Mouse (Mus musculus) forebrain, embryonic 12.5 days (tissue): ENCODE measurements at regions not wholly inside any gene's neighbourhood (a gene's known extent, or its start where the extent isn't known, plus 50 kb on each side); places are given as distances from the start of the nearest gene placed in this dataset.

ENCODE experiments used
- ATAC-seq: fragments of 200-750 bp; cut with Nextera tagmentation; 2 replicates; pipeline ENCODE4 v1.8.0; 2017; ENCODE audit warnings: moderate TSS enrichment; ENCODE audit not compliant: low FRiP score
- H3K27ac ChIP-seq: fragments of 300-500 bp; sonication (generic); 2 replicates; pipeline ENCODE4 v1.5.1; 2016; ENCODE audit warnings: mild to moderate bottlenecking
- H3K27me3 ChIP-seq: fragments of 300-500 bp; sonication (generic); 2 replicates; pipeline ENCODE4 v1.6.1; 2016; ENCODE audit warnings: mild to moderate bottlenecking
- H3K36me3 ChIP-seq: fragments of 300-500 bp; sonication (generic); replicated peaks from 2 replicates; pipeline ENCODE4 v1.6.1; 2016; ENCODE audit warnings: mild to moderate bottlenecking
- H3K4me1 ChIP-seq: fragments of 300-500 bp; sonication (generic); 2 replicates; pipeline ENCODE4 v1.6.1; 2016
- H3K4me2 ChIP-seq: fragments of 300-500 bp; sonication (generic); 2 replicates; pipeline ENCODE4 v1.6.1; 2016; ENCODE audit warnings: mild to moderate bottlenecking, moderate library complexity
- H3K4me3 ChIP-seq: fragments of 300-500 bp; sonication (generic); replicated peaks from 2 replicates; pipeline ENCODE4 v1.5.1; 2016; ENCODE audit warnings: mild to moderate bottlenecking
- H3K9ac ChIP-seq: fragments of 300-500 bp; sonication (generic); 2 replicates; pipeline ENCODE4 v1.6.1; 2016; ENCODE audit warnings: mild to moderate bottlenecking
- H3K9me3 ChIP-seq: fragments of 300-500 bp; sonication (generic); 2 replicates; pipeline ENCODE4 v1.6.1; 2016
- WGBS: fragments of 180-500 bp; shearing (Covaris S2); methylation state at CpG from one replicate; pipeline ENCODE4 v1.1.7; 2016; 5-methylcytosine and 5-hydroxymethylcytosine counted together

DNA sequence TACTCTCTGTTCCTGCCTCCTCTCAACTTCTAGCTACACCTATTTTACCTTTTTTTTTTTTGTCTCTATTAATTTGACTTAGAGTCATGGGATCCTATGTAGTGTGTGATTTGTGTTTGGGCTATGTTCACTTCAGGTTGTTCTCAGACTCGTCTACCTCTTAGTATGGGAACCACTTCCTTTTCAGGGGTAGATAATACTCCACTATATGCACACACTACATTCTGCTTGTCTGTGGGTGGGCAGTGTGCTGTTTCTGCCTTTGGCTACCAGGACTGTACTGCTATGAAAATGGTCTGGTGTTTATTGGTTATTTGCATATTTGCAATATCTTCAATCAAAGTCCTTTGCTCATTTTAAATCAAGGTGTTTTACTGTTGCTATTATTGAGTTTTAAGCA lies 71.6 kb upstream of the Cpm start:
- WGBS: 93% methylated on average over 1 of the region's 1 CpGs
- no peaks in the 10 kb centered on the region for H3K9me3 ChIP-seq
- no peak overlapping the region for H3K4me3 ChIP-seq
- no peaks in the 10 kb centered on the region for H3K36me3 ChIP-seq
- H3K4me1 ChIP-seq: no peaks in the 10 kb centered on the region
- no peak overlapping the region for H3K4me2 ChIP-seq
- H3K9ac ChIP-seq: no peak overlapping the region
- peaks cover 6% of the 10 kb centered on the region; the same call in 1 of the 2 replicates for H3K27me3 ChIP-seq
- H3K27ac ChIP-seq: no peak overlapping the region
- no peak for ATAC-seq

DNA sequence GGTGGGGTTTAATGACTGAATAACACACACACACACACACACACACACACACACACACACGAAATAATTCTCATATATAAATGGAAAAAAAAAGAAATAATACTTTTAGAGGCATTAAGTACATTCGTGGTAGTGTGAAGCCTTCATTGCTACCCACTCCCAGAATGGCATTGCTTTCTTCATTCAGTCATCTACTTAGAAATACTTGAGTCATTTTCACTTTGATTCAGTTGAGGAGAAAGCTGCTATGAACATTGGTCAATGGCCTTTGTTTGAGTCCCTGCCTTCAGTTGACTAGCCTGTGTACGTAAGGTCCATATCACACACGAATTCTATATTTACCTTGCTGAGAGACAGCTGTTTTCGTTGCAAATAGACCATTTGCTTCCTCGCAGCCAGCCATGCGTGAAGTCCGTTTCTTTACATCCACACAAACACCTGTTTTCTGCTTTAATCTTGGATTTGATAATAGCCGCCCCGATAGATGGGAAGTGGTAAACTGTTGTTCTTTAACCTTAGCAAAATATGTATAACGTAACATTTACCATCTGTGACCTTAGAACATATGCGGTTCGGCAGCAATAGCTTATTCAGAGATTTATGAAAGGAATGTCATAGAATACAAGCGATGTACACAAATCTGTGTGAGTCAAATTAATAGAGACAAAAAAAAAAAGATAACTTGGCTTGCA lies 72.3 kb upstream of the Cpm start:
- Histone ChIP-seq H3K4me3 (no peak overlapping the region), H3K4me1 (no peaks in the 10 kb centered on the region), H3K9me3 (no peaks in the 10 kb centered on the region), H3K9ac (no peak overlapping the region; the same call in 1 of the 2 replicates), H3K36me3 (no peaks in the 10 kb centered on the region), H3K27me3 (peaks cover 6% of the 10 kb centered on the region; the same call in 1 of the 2 replicates), H3K27ac (no peak overlapping the region), H3K4me2 (no peak overlapping the region)
- WGBS: 83% methylated on average over 14 of the region's 14 CpGs
- ATAC-seq: no peak

- Histone ChIP-seq H3K4me2 (no peak overlapping the region), H3K4me3 (no peak overlapping the region), H3K27me3 (peaks cover 6% of the 10 kb centered on the region; the same call in 1 of the 2 replicates), H3K9ac (no peak overlapping the region; the same call in 1 of the 2 replicates), H3K9me3 (no peaks in the 10 kb centered on the region), H3K27ac (no peak overlapping the region), H3K4me1 (no peaks in the 10 kb centered on the region), H3K36me3 (no peaks in the 10 kb centered on the region)
- no peak for ATAC-seq
- WGBS: 48% methylated on average over 15 of the region's 15 CpGs
Observed at GRCm38 (mm10) chr10:117556027-117556789, 73.1 kb upstream of the Cpm start.

DNA sequence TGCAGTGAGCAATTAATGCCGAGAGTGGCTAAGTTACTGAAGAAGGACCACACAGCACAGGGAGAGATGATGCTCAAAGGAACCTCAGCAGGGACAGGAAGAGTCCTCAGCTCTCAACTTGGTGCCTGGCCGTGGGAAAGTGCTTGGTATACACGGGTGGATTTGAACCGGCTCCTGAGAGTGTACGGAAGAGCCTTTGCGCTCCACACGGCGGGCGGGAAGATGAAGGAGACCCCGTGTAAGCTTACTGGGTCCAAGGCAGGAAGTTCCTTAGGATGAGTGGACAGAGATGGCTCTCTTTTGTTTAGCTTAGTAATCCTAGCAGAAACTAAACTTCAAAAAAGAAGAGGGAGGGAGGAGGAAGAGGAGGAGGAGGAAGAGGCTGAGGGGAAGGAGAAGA lies 73.8 kb upstream of the Cpm start:
- H3K27me3 ChIP-seq: peaks cover 6% of the 10 kb centered on the region; the same call in 1 of the 2 replicates
- no peak overlapping the region for H3K9ac ChIP-seq
- no peaks in the 10 kb centered on the region for H3K4me1 ChIP-seq
- no peak overlapping the region for H3K4me3 ChIP-seq
- no peak overlapping the region for H3K4me2 ChIP-seq
- H3K36me3 ChIP-seq: no peaks in the 10 kb centered on the region
- 91% methylated on average over 10 of the region's 10 CpGs for WGBS
- no peaks in the 10 kb centered on the region for H3K9me3 ChIP-seq
- ATAC-seq: no peak
- no peak overlapping the region for H3K27ac ChIP-seq

DNA sequence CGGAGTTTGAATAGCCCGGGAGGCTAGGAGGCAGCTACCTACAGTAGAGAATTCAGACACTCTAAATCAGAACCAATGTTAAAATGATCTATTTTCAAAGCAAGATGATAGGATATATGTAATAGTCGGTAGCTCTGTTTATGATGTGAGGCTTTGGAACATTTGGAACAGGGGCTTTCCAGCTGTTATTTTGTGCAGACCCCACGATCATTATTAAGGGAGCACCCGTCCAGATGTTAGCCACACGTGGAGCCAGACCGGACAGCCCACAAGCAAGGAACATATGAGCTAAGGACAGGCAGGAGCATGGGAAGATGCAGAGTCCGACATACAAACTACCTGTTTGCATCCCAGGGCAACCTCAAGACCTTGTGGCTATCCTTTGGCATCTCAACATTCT lies 74.3 kb upstream of the Cpm start:
- Histone ChIP-seq H3K4me1 (no peaks in the 10 kb centered on the region), H3K27me3 (peaks cover 6% of the 10 kb centered on the region; the same call in 1 of the 2 replicates), H3K9me3 (no peaks in the 10 kb centered on the region), H3K9ac (no peak overlapping the region), H3K36me3 (no peaks in the 10 kb centered on the region), H3K4me3 (no peak overlapping the region), H3K27ac (no peak overlapping the region), H3K4me2 (no peak overlapping the region)
- ATAC-seq: no peak
- 92% methylated on average over 8 of the region's 8 CpGs for WGBS

DNA sequence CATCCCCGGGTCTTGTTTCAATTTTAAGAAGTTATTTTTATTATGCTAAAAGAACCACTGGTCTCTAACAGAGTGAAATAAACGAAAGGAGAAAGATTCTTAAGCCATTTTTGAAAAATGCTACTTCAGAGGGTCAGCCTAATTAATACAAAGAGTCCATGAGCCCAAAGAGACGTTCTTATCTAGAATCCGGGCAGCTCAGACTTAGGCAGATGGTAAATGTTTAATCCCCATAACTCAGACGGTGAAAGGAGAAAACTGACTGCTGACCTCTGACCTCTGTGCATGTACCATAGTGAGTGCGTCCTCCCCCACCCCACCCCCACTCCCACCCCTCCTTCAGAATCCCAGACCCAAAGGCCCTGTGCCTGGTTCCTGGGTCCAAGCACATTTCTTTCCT lies 74.8 kb upstream of the Cpm start:
- Histone ChIP-seq H3K4me1 (no peaks in the 10 kb centered on the region), H3K27me3 (peaks cover 6% of the 10 kb centered on the region; the same call in 1 of the 2 replicates), H3K4me3 (no peak overlapping the region), H3K27ac (no peak overlapping the region), H3K9ac (no peak overlapping the region), H3K9me3 (no peaks in the 10 kb centered on the region), H3K36me3 (no peaks in the 10 kb centered on the region), H3K4me2 (no peak overlapping the region)
- ATAC-seq: no peak
- 67% methylated on average over 6 of the region's 6 CpGs for WGBS

DNA sequence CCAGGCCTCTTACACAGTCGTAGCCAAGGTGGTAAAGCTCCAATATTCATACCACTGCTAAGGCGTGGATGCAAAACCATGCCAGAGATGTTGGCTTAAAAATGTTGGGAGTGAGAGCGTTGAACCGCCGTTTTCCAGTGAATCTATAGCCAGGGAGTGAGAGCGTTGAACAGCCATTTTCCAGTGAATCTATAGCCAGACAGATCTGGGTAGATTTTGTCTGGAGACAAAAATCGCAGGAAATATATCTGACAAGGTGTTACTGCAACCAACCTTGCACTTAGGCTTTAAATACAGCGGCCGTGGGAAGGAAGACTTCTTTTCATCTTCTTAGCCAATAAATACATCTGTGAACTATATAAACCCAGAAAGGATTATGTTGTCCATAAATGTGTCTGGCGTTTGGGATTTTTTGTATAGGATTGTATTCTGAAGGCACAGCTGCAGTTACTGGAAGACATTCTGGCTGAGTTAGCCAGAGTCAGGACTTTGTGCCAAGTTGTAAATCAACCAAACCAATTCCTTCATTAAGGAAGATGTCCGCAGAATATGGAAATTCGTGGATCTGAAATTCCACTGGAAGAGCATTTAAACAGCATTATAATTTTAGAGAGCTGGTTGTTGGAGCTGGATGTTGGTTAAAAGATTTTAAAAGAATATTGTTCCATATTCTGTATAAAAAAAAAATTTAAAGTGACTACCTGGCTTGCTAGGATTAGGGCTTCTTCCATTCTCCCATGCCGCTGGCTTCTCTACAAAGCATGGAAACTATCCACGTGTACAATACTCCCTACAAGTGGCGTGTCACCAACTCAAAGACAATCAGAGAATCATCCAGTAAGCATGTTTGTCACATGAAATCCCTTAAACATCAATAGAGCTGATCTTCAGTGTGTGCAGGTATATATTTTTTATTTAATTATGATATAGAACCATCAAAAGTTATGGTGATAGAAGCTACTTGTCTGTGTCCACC lies 75.8 kb upstream of the Cpm start:
- WGBS: 90% methylated on average over 15 of the region's 15 CpGs

DNA sequence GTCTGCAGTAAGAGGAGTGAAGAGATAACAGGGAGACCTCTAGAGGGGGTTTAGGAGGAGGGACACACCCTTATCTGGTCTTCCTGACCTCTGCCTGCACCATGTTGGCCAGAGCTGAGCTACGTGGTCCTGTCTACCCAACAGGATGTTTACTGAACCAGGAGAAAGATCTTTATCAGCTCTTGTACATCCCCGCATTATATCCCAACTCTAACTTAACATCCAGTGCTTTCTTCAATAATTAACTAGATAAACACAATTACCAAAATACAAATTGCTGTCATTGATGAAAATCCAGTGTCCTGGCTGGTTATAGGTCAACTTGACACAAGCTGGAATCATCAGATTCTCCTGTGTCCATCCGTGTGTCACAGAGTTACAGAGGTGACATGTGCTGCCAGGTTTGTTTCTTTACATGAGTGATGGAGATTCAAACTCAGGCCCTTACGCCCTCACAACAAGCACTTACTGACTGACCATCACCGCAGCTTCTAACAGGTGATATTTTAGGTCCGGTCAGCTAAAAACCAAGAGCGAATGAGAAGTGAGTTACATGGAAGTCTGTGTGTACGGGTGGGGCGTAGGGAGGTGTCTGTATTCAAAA lies 77.1 kb upstream of the Cpm start:
- Histone ChIP-seq H3K4me2 (no peak overlapping the region), H3K4me3 (no peak overlapping the region), H3K27me3 (peaks cover 6% of the 10 kb centered on the region; the same call in 1 of the 2 replicates), H3K9me3 (no peaks in the 10 kb centered on the region), H3K4me1 (no peaks in the 10 kb centered on the region), H3K27ac (no peak overlapping the region), H3K9ac (no peak overlapping the region), H3K36me3 (no peaks in the 10 kb centered on the region)
- WGBS: 94% methylated on average over 9 of the region's 9 CpGs
- ATAC-seq: no peak

More for the DNA sequence above, 75.8 kb upstream of the Cpm start:
- ATAC-seq: no peak
- Histone ChIP-seq H3K4me3 (no peak overlapping the region), H3K27ac (no peak overlapping the region), H3K36me3 (no peaks in the 10 kb centered on the region), H3K9ac (no peak overlapping the region), H3K4me2 (no peak overlapping the region), H3K9me3 (no peaks in the 10 kb centered on the region), H3K4me1 (no peaks in the 10 kb centered on the region), H3K27me3 (peaks cover 6% of the 10 kb centered on the region; the same call in 1 of the 2 replicates)

- WGBS: 87% methylated on average over 13 of the region's 13 CpGs
- no peaks in the 10 kb centered on the region for H3K4me1 ChIP-seq
- no peak for ATAC-seq
Observed at GRCm38 (mm10) chr10:117551234-117552048, 77.9 kb upstream of the Cpm start.

DNA sequence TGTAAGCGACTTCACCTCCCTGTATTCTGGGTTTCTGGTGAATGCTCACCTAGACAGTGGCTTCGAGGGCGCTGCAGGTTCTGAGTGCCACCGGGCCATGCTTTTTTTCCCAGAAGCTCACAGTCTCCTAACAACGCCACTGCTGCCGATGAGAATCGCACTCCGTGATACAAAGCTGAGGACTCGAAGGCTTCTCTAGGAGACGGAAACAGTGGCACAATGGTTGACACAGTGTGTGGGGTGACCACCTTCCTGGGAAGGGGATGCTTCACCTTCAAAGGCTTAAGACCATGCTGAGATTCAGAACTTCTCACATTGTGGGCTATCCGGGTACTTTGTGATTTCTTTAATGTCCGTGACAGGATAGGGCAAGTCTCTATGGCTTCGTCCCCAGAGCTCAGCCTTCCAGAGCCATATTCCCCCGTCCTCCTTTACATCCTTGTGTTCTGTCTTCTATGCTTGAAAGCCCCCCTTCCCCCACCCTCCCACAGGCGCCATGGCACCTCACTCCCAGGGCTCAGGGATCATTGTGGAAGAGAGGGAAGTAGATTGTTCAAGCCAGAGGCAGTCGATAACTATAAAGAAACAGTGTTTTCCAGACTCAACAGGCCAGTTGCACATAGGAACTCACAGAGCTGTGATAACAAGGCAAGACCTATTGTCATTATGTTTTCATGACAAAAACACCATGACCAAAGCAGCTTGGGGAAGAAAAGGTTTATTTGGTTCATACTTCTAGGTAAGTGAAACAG lies 79.3 kb upstream of the Cpm start:
- Histone ChIP-seq H3K4me1 (no peaks in the 10 kb centered on the region), H3K36me3 (no peaks in the 10 kb centered on the region), H3K27me3 (peaks cover under 1% of the 10 kb centered on the region; the same call in 1 of the 2 replicates), H3K27ac (no peak overlapping the region), H3K9ac (no peak overlapping the region), H3K4me2 (no peak overlapping the region), H3K9me3 (no peaks in the 10 kb centered on the region), H3K4me3 (no peak overlapping the region)
- ATAC-seq: no peak
- WGBS: 93% methylated on average over 16 of the region's 16 CpGs

More at GRCm38 (mm10) chr10:117551234-117552048, 77.9 kb upstream of the Cpm start:
- Histone ChIP-seq H3K9me3 (no peaks in the 10 kb centered on the region), H3K4me3 (no peak overlapping the region), H3K4me2 (no peak overlapping the region), H3K36me3 (no peaks in the 10 kb centered on the region), H3K27ac (no peak overlapping the region), H3K27me3 (peaks cover 6% of the 10 kb centered on the region; the same call in 1 of the 2 replicates), H3K9ac (no peak overlapping the region)

- no peaks in the 10 kb centered on the region for H3K27me3 ChIP-seq
- no peaks in the 10 kb centered on the region for H3K36me3 ChIP-seq
- H3K9me3 ChIP-seq: no peaks in the 10 kb centered on the region
- 0 out of 2 replicates have a peak, but pooled peaks cover 3% of the 10 kb centered on the region for H3K4me1 ChIP-seq
- WGBS: 97% methylated on average over 4 of the region's 4 CpGs
- no peak for ATAC-seq
- no peak overlapping the region for H3K9ac ChIP-seq
- no peak overlapping the region for H3K4me2 ChIP-seq
- H3K4me3 ChIP-seq: no peak overlapping the region
- H3K27ac ChIP-seq: no peak overlapping the region
Observed at GRCm38 (mm10) chr10:117549506-117549830, 79.8 kb upstream of the Cpm start.
